Mouse (Mus musculus) kidney, postnatal 0 days (tissue): ENCODE data around the gene Fam160b1. TPM values are rescaled to one million over a fixed set of nuclear protein-coding genes. Genes with fewer than 3 reads are reported as not detected.
A peak's percentile ranks its signal among the peaks of the same experiment; 100 is the strongest.

Experiments used
- ATAC-seq: fragments of 200-750 bp; cut with Nextera tagmentation; replicated peaks from 2 replicates; pipeline ENCODE4 v1.8.0; 2017; ENCODE audit warnings: low read depth, moderate number of reproducible peaks, moderate TSS enrichment, moderate library complexity; ENCODE audit not compliant: low FRiP score
- DNase-seq: peaks from one replicate; pipeline ENCODE4 v3.0.0-alpha.2; 2016; ENCODE audit warnings: low spot score
- H3K27ac ChIP-seq: fragments of 300-500 bp; sonication (generic); 2 replicates; pipeline ENCODE4 v1.5.1; 2014; ENCODE audit warnings: mild to moderate bottlenecking
- H3K27me3 ChIP-seq: fragments of 300-500 bp; sonication (generic); 2 replicates; pipeline ENCODE4 v1.6.1; 2014; ENCODE audit warnings: low read length, mixed read lengths; ENCODE audit not compliant: insufficient read depth
- H3K36me3 ChIP-seq: fragments of 300-500 bp; sonication (generic); 2 replicates; pipeline ENCODE4 v1.6.1; 2014; ENCODE audit warnings: low read length, mixed read lengths; ENCODE audit not compliant: insufficient read depth
- H3K4me1 ChIP-seq: fragments of 300-500 bp; sonication (generic); replicated peaks from 2 replicates; pipeline ENCODE4 v1.6.1; 2014; ENCODE audit warnings: antibody characterized with exemption, low read length, mixed read lengths; ENCODE audit not compliant: insufficient read depth
- H3K4me2 ChIP-seq: fragments of 300-500 bp; sonication (generic); 2 replicates; pipeline ENCODE4 v1.6.1; 2014; ENCODE audit warnings: mild to moderate bottlenecking, low read length, moderate library complexity, mixed read lengths
- H3K4me3 ChIP-seq: fragments of 300-500 bp; sonication (generic); replicated peaks from 2 replicates; pipeline ENCODE4 v1.5.1; 2014; ENCODE audit warnings: low read depth, low read length
- H3K9ac ChIP-seq: fragments of 300-500 bp; sonication (generic); 2 replicates; pipeline ENCODE4 v1.6.1; 2014; ENCODE audit warnings: low read depth, low read length
- H3K9me3 ChIP-seq: fragments of 300-500 bp; sonication (generic); replicated peaks from 2 replicates; pipeline ENCODE4 v1.6.1; 2016; ENCODE audit warnings: low read length, inconsistent platforms, mixed read lengths
- CTCF ChIP-seq: IDR thresholded peaks from 2 replicates; pipeline ENCODE4 v1.5.1; 2016; ENCODE audit warnings: antibody characterized with exemption, low read depth, mild to moderate bottlenecking, moderate library complexity
- WGBS: fragments of 180-500 bp; shearing (Covaris S2); extraction: QIAGEN DNeasy Blood & Tissue Kit; methylation state at CpG from one replicate; pipeline ENCODE4 v1.1.7; 2014; 5-methylcytosine and 5-hydroxymethylcytosine counted together
- polyA plus RNA-seq: library from polyadenylated mRNA; unstranded; fragments of >200 nt; fragmentation: Nextera tagmentation; extraction: Ambion mirVana; gene quantifications from 2 replicates; pipeline ENCODE4 v1.2.1, GENCODE M21; 2015

Fam160b1 gene
- polyA plus RNA-seq, 1 experiment from 2014 or later: 12.8 TPM

GRCm38 (mm10) chr19:57363076-57363475 lies 2.6 kb downstream of the Fam160b1 start:
- 17% methylated on average over 7 of the region's 7 CpGs for WGBS
- ATAC-seq (no peak), DNase-seq (no peak)
- peak overlapping the region; percentile 32; the same call in 1 of the 2 replicates for H3K27ac ChIP-seq
- no peaks in the 10 kb centered on the region for H3K27me3 ChIP-seq
- H3K4me1 ChIP-seq: peaks cover 33% of the 10 kb centered on the region
- no peak for TF ChIP-seq CTCF
- peak overlapping the region; percentile 66 for H3K4me2 ChIP-seq
- H3K4me3 ChIP-seq: peak overlapping the region; percentile 99; the same call in 1 of the 2 replicates
- no peaks in the 10 kb centered on the region for H3K36me3 ChIP-seq
- H3K9me3 ChIP-seq: no peaks in the 10 kb centered on the region
- peak overlapping the region; percentile 41 for H3K9ac ChIP-seq

GRCm38 (mm10) chr19:57363538-57363937 lies 3.1 kb downstream of the Fam160b1 start:
- no peak overlapping the region for H3K9ac ChIP-seq

GRCm38 (mm10) chr19:57364942-57365673 lies 4.6 kb downstream of the Fam160b1 start:
- Histone ChIP-seq H3K9ac (peak overlapping the region; percentile 32; the same call in 1 of the 2 replicates), H3K4me3 (no peak overlapping the region), H3K4me2 (peak overlapping the region; percentile 31; the same call in 1 of the 2 replicates), H3K9me3 (no peaks in the 10 kb centered on the region), H3K36me3 (peaks cover 11% of the 10 kb centered on the region; the same call in 1 of the 2 replicates), H3K27ac (peak overlapping the region; percentile 75), H3K4me1 (peaks cover 28% of the 10 kb centered on the region), H3K27me3 (no peaks in the 10 kb centered on the region)
- no peak for TF ChIP-seq CTCF
- 19% methylated on average over 11 of the region's 11 CpGs for WGBS
- peak; percentile 62 for DNase-seq
- no peak; the same call in 1 of the 2 replicates for ATAC-seq

More at GRCm38 (mm10) chr19:57363538-57363937, 3.1 kb downstream of the Fam160b1 start:
- no peaks in the 10 kb centered on the region for H3K27me3 ChIP-seq
- DNase-seq: no peak
- H3K4me3 ChIP-seq: no peak overlapping the region
- H3K4me2 ChIP-seq: peak overlapping the region; percentile 66
- no peaks in the 10 kb centered on the region for H3K9me3 ChIP-seq
- H3K36me3 ChIP-seq: 0 out of 2 replicates have a peak, but pooled peaks cover 3% of the 10 kb centered on the region
- no peak for TF ChIP-seq CTCF
- H3K4me1 ChIP-seq: peaks cover 32% of the 10 kb centered on the region
- WGBS: 89% methylated on average over 7 of the region's 7 CpGs
- no peak overlapping the region for H3K27ac ChIP-seq
- no peak for ATAC-seq

- 42% methylated on average over 8 of the region's 8 CpGs for WGBS
- TF ChIP-seq CTCF: peak; percentile 22; the same call in 1 of the 2 replicates
- DNase-seq: no peak
Measured at GRCm38 (mm10) chr19:57366007-57366406, 5.5 kb downstream of the Fam160b1 start.

GRCm38 (mm10) chr19:57366626-57367025 lies 6.1 kb downstream of the Fam160b1 start:
- Histone ChIP-seq H3K36me3 (peaks cover 23% of the 10 kb centered on the region; the same call in 1 of the 2 replicates), H3K4me2 (no peak overlapping the region), H3K9ac (no peak overlapping the region), H3K27ac (no peak overlapping the region), H3K9me3 (no peaks in the 10 kb centered on the region), H3K4me1 (peaks cover 28% of the 10 kb centered on the region), H3K27me3 (no peaks in the 10 kb centered on the region), H3K4me3 (no peak overlapping the region)
- 55% methylated on average over 5 of the region's 5 CpGs for WGBS
- DNase-seq: no peak
- no peak for TF ChIP-seq CTCF
- no peak for ATAC-seq

More at GRCm38 (mm10) chr19:57366007-57366406, 5.5 kb downstream of the Fam160b1 start:
- Histone ChIP-seq H3K36me3 (peaks cover 17% of the 10 kb centered on the region; the same call in 1 of the 2 replicates), H3K4me3 (no peak overlapping the region), H3K9me3 (no peaks in the 10 kb centered on the region), H3K4me1 (peaks cover 28% of the 10 kb centered on the region), H3K27me3 (no peaks in the 10 kb centered on the region), H3K27ac (peak overlapping the region; percentile 48; the same call in 1 of the 2 replicates), H3K9ac (0 out of 2 replicates have a peak overlapping the region, but pooled peaks have one; percentile 14), H3K4me2 (no peak overlapping the region)
- ATAC-seq: no peak

GRCm38 (mm10) chr19:57367201-57367600 lies 6.7 kb downstream of the Fam160b1 start:
- no peak for TF ChIP-seq CTCF
- DNase-seq: no peak
- no peak overlapping the region for H3K27ac ChIP-seq
- peaks cover 29% of the 10 kb centered on the region; the same call in 1 of the 2 replicates for H3K36me3 ChIP-seq
- ATAC-seq: no peak
- no peak overlapping the region for H3K4me3 ChIP-seq
- H3K4me2 ChIP-seq: no peak overlapping the region
- 76% methylated on average over 4 of the region's 4 CpGs for WGBS
- peaks cover 28% of the 10 kb centered on the region for H3K4me1 ChIP-seq
- H3K27me3 ChIP-seq: no peaks in the 10 kb centered on the region
- no peak overlapping the region for H3K9ac ChIP-seq
- H3K9me3 ChIP-seq: no peaks in the 10 kb centered on the region
